In the genomic region with DNA sequence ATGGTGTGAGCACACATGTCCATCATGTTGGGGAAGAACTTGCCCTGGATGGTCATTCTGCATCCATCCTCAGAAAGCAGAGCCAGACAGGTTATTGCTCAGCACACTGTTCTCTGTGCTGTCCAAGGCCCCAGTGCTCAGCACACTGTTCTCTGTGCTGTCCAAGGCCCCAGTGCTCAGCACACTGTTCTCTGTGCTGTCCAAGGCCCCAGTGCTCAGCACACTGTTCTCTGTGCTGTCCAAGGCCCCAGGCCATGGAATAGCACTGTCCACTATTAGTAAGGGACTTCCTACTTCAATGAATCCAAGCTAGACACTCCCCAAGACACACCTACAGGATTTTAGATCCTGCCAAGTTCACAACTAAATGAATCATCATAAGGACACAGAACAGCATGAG, we compare ENCODE assay signal across 23 mouse cellular contexts. TPM values are rescaled to one million over a fixed set of nuclear protein-coding genes. Genes with fewer than 3 reads are reported as not detected.
DNase-seq lines count a peak whose midpoint lies in the region; ATAC-seq lines count a peak whose summit lies in the region.
"Had no signal": no experiment of that assay in that cellular context is flagged by ENCODE, and none has a peak within 500 bp of the region (broad histone marks: within the 10 kb centered on the region; RNA-seq: fewer than 3 reads in every experiment).

No protein-coding gene starts in this region.

- ATAC-seq in frontal cortex, adult (ENCODE audit: low TSS enrichment): peak; percentile 85

- peak; percentile 6 for DNase-seq in 3134 (ENCODE audit: extremely low read depth, insufficient read length, low spot score)
- DNase-seq in adrenal gland, adult (ENCODE audit: inconsistent age in 2 of 2, low spot score in 1 of 2): peak; percentile 55 to 64
- DNase-seq in adrenal gland, adult 2 months: peak; percentile 30
- peak; percentile 34 for DNase-seq in brain, adult 2 months (ENCODE audit: low read depth, low spot score)
- peak; percentile 8 for DNase-seq in telencephalon, adult 2 months (ENCODE audit: low read depth, low spot score)

RNA-seq across cellular contexts. Expression of a gene that starts 8.5 kb away (rescaled TPM):
- total RNA-seq in adrenal gland, adult 2 months (2021): 10 to 100 TPM; 32.6 to 47.8 TPM
- polyA plus RNA-seq in adrenal gland, adult 2 months (2012; rRNA removed): 11.0 and 12.3 TPM in 2 replicates
- polyA plus RNA-seq: G1E had no signal

RNA-seq across cellular contexts. Expression of a gene that starts 9.7 kb away (rescaled TPM):
- not detected for total RNA-seq in adrenal gland, adult 2 months (2021)
- polyA plus RNA-seq in adrenal gland, adult 2 months (2012; rRNA removed): 2.1 TPM in 1 of 2 replicates, not detected in the other
- total RNA-seq: adrenal gland, adult 18-20 months; adrenal gland, adult 8-10 months; adrenal gland, postnatal 10 days; adrenal gland, postnatal 14 days; adrenal gland, postnatal 25 days; adrenal gland, postnatal 36 days; adrenal gland, postnatal 4 days; CH12.LX; ES-E14; G1E; MEL had no signal
- polyA plus RNA-seq: activated CD4-positive, CD25-positive, alpha-beta regulatory T cell, adult 4 months; brain, embryonic 14.5 days; C2C12; CD4-positive, CD25-positive, alpha-beta regulatory T cell, adult 4 months; cerebellum, adult 2 months; G1E had no signal

RNA-seq across cellular contexts. Expression of a gene that starts 32.0 kb away (rescaled TPM):
- total RNA-seq in adrenal gland, adult 2 months (2021): not detected
- not detected in 2 replicates for polyA plus RNA-seq in adrenal gland, adult 2 months (2012; rRNA removed)
- total RNA-seq: adrenal gland, adult 18-20 months; adrenal gland, adult 8-10 months; adrenal gland, postnatal 10 days; adrenal gland, postnatal 14 days; adrenal gland, postnatal 25 days; adrenal gland, postnatal 36 days; adrenal gland, postnatal 4 days; CH12.LX; ES-E14; G1E; MEL had no signal
- polyA plus RNA-seq: activated CD4-positive, CD25-positive, alpha-beta regulatory T cell, adult 4 months; brain, embryonic 14.5 days; C2C12; CD4-positive, CD25-positive, alpha-beta regulatory T cell, adult 4 months; cerebellum, adult 2 months; G1E; Patski had no signal

Comparison
In these comparisons a context has a peak if more than half of its experiments do, and no peak if none do; other contexts are left out.
1. Peak in every context shown above with its lines: DNase-seq and ATAC-seq.
2. DNase-seq: peak in every context shown above with its lines; median percentile 60 in adrenal gland, adult; 34 in brain, adult 2 months; 30 in adrenal gland, adult 2 months; 8 in telencephalon, adult 2 months; 6 in 3134.